Mouse (Mus musculus): Measurements from ENCODE around the gene Lix1. TPM values are rescaled to one million over a fixed set of nuclear protein-coding genes. Genes with fewer than 3 reads are reported as not detected.

Lix1 gene
- under 1 TPM in 1 of 3 experiments, not detected in 2; 0.39 TPM for polyA plus RNA-seq (2017; shearing (Covaris generic))

GRCm38 (mm10) chr17:17402222-17403004 is at the start of gene Lix1:
Gene Lix1 (plus strand): TSS chr17:17402672.
- no peak for ATAC-seq

- ATAC-seq = no peak
These were observed 28.9 kb upstream of the Lix1 start for GRCm38 (mm10) chr17:17373550-17373917.

GRCm38 (mm10) chr17:17373918-17374910 is 28.3 kb upstream of the Lix1 start, which contains the start of gene Riok2:
Gene Riok2 (plus strand): TSS chr17:17374309.
- ATAC-seq = peak; percentile 97

- no peak for ATAC-seq
These were observed 26.9 kb upstream of the Lix1 start for GRCm38 (mm10) chr17:17375581-17375980.

GRCm38 (mm10) chr17:17383703-17384102 is 18.8 kb upstream of the Lix1 start:
- ATAC-seq = no peak

GRCm38 (mm10) chr17:17384502-17384901 is 18.0 kb upstream of the Lix1 start:
- no peak for ATAC-seq

GRCm38 (mm10) chr17:17386117-17386516 is 16.4 kb upstream of the Lix1 start:
- peak; percentile 50 for ATAC-seq

- no peak for ATAC-seq
These were observed 10.6 kb upstream of the Lix1 start for GRCm38 (mm10) chr17:17391823-17392222.

GRCm38 (mm10) chr17:17392863-17393262 is 9.6 kb upstream of the Lix1 start:
- no peak for ATAC-seq

- no peak for ATAC-seq
These were observed 9.2 kb upstream of the Lix1 start for GRCm38 (mm10) chr17:17393300-17393699.

- ATAC-seq = peak; percentile 77
These were observed 8.1 kb upstream of the Lix1 start for GRCm38 (mm10) chr17:17394336-17394735.

GRCm38 (mm10) chr17:17396869-17397268 is 5.6 kb upstream of the Lix1 start:
- no peak for ATAC-seq

GRCm38 (mm10) chr17:17398664-17399063 is 3.8 kb upstream of the Lix1 start:
- ATAC-seq = peak; percentile 31

GRCm38 (mm10) chr17:17403038-17403437 is 566 bp downstream of the Lix1 start:
- no peak for ATAC-seq

GRCm38 (mm10) chr17:17403578-17404112 is 1.2 kb downstream of the Lix1 start:
- ATAC-seq = no peak

- ATAC-seq = peak; percentile 54
These were observed 2.5 kb downstream of the Lix1 start for GRCm38 (mm10) chr17:17404811-17405544.

GRCm38 (mm10) chr17:17405606-17406005 is 3.1 kb downstream of the Lix1 start:
- no peak for ATAC-seq

- ATAC-seq = no peak
These were observed 5.7 kb downstream of the Lix1 start for GRCm38 (mm10) chr17:17408137-17408536.

- no peak for ATAC-seq
These were observed 6.4 kb downstream of the Lix1 start for GRCm38 (mm10) chr17:17408720-17409478.

- ATAC-seq = no peak
These were observed 7.1 kb downstream of the Lix1 start for GRCm38 (mm10) chr17:17409601-17410000.

GRCm38 (mm10) chr17:17411443-17411842 is 9.0 kb downstream of the Lix1 start:
- ATAC-seq = no peak

GRCm38 (mm10) chr17:17412176-17412575 is 9.7 kb downstream of the Lix1 start:
- no peak for ATAC-seq
